Mouse (Mus musculus) midbrain, postnatal 0 days (tissue): Measurements from ENCODE around the gene Cygb. TPM values are rescaled to one million over a fixed set of nuclear protein-coding genes. Genes with fewer than 3 reads are reported as not detected.

Experiments
- ATAC-seq: fragments of 200-750 bp; cut with Nextera tagmentation; 2 replicates; pipeline ENCODE4 v1.8.0; 2017; ENCODE audit warnings: moderate number of reproducible peaks, mild to moderate bottlenecking, moderate TSS enrichment, moderate library complexity; ENCODE audit not compliant: low FRiP score
- DNase-seq: peaks from one replicate; pipeline ENCODE4 v3.0.0-alpha.2; 2015; ENCODE audit warnings: low spot score
- H3K27ac ChIP-seq: fragments of 300-500 bp; sonication (generic); 2 replicates; pipeline ENCODE4 v1.5.1; 2014; ENCODE audit warnings: low read depth, mild to moderate bottlenecking, low read length, mixed read lengths
- H3K27me3 ChIP-seq: fragments of 300-500 bp; sonication (generic); 2 replicates; pipeline ENCODE4 v1.6.1; 2014; ENCODE audit warnings: low read length, control low read depth, mixed read lengths; ENCODE audit not compliant: insufficient read depth
- H3K36me3 ChIP-seq: fragments of 300-500 bp; sonication (generic); 2 replicates; pipeline ENCODE4 v1.6.1; 2014; ENCODE audit warnings: low read length, control low read depth, mixed read lengths; ENCODE audit not compliant: insufficient read depth
- H3K4me1 ChIP-seq: fragments of 300-500 bp; sonication (generic); 2 replicates; pipeline ENCODE4 v1.6.1; 2014; ENCODE audit warnings: mild to moderate bottlenecking, control low read depth, antibody characterized with exemption, low read length, mixed read lengths; ENCODE audit not compliant: insufficient read depth
- H3K4me2 ChIP-seq: fragments of 300-500 bp; sonication (generic); 2 replicates; pipeline ENCODE4 v1.6.1; 2014; ENCODE audit warnings: low read depth, mild to moderate bottlenecking, low read length, mixed read lengths; ENCODE audit not compliant: poor library complexity, severe bottlenecking
- H3K4me3 ChIP-seq: fragments of 300-500 bp; sonication (generic); 2 replicates; pipeline ENCODE4 v1.5.1; 2014; ENCODE audit warnings: low read depth, mild to moderate bottlenecking, low read length, moderate library complexity
- H3K9ac ChIP-seq: fragments of 300-500 bp; sonication (generic); replicated peaks from 2 replicates; pipeline ENCODE4 v1.6.1; 2014; ENCODE audit warnings: mild to moderate bottlenecking, low read length, moderate library complexity, mixed read lengths; ENCODE audit not compliant: poor library complexity, severe bottlenecking
- H3K9me3 ChIP-seq: fragments of 300-500 bp; sonication (generic); 2 replicates; pipeline ENCODE4 v1.6.1; 2016; ENCODE audit warnings: low read length, control low read depth
- CTCF ChIP-seq: IDR thresholded peaks from 2 replicates; pipeline ENCODE4 v1.5.1; 2016; ENCODE audit warnings: antibody characterized with exemption, mild to moderate bottlenecking
- WGBS: fragments of 180-500 bp; shearing (Covaris S2); extraction: QIAGEN DNeasy Blood & Tissue Kit; methylation state at CpG from one replicate; pipeline ENCODE4 v1.1.7; 2014; 5-methylcytosine and 5-hydroxymethylcytosine counted together
- polyA plus RNA-seq: library from polyadenylated mRNA; unstranded; fragments of >200 nt; fragmentation: Nextera tagmentation; extraction: Ambion mirVana; gene quantifications from 2 replicates; pipeline ENCODE4 v1.2.1, GENCODE M21; 2015
- total RNA-seq: library from RNA; depleted of rRNA; stranded (reverse); fragments of >200 nt; gene quantifications from 2 replicates; pipeline ENCODE4 v1.2.3, GENCODE M21; 2014

Cygb gene
- total and polyA plus RNA-seq, 2 experiments from 2014 or later: 40.5 to 44.2 TPM

GRCm38 (mm10) chr11:116651339-116651738 lies 2.8 kb downstream of the Cygb start:
- ATAC-seq: no peak
- H3K27ac ChIP-seq: no peak overlapping the region
- WGBS: 85% methylated on average over 8 of the region's 8 CpGs

DNA sequence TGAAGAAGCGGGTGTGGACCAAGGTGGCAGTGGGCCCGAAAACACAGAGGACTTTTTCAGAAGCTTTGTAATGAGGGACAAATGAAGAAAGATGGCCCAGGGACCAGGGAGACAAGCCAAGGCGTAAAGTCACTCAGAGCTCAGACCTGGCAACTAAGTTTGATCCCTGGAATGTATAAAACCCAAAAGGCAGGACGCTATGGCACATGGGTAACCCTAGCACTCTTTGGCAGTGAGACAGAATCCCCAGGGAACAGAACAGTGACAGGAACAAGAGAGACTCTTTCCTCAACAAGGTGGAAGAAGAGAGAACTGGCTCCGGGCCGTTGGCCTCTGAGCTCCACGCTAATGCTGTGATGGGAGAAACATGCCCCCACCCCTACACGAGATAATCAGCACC lies 3.3 kb downstream of the Cygb start:
- no peak overlapping the region for H3K9ac ChIP-seq
- H3K27me3 ChIP-seq: no peaks in the 10 kb centered on the region

More at GRCm38 (mm10) chr11:116651339-116651738, 2.8 kb downstream of the Cygb start:
- Histone ChIP-seq H3K4me3 (no peak overlapping the region), H3K4me2 (no peak overlapping the region), H3K27me3 (no peaks in the 10 kb centered on the region), H3K36me3 (peaks cover 12% of the 10 kb centered on the region), H3K4me1 (peaks cover 5% of the 10 kb centered on the region; the same call in 1 of the 2 replicates), H3K9me3 (no peaks in the 10 kb centered on the region), H3K9ac (no peak overlapping the region)
- no peak for DNase-seq
- TF ChIP-seq CTCF: no peak

GRCm38 (mm10) chr11:116649711-116650337 lies 4.3 kb downstream of the Cygb start:
- no peaks in the 10 kb centered on the region for H3K27me3 ChIP-seq
- no peak for ATAC-seq
- WGBS: 93% methylated on average over 13 of the region's 13 CpGs

More for the DNA sequence above, 3.3 kb downstream of the Cygb start:
- DNase-seq: no peak
- no peak for TF ChIP-seq CTCF
- peaks cover 5% of the 10 kb centered on the region; the same call in 1 of the 2 replicates for H3K4me1 ChIP-seq
- no peak overlapping the region for H3K4me3 ChIP-seq
- H3K27ac ChIP-seq: no peak overlapping the region
- ATAC-seq: no peak
- 73% methylated on average over 8 of the region's 8 CpGs for WGBS
- H3K36me3 ChIP-seq: peaks cover 12% of the 10 kb centered on the region
- no peak overlapping the region for H3K4me2 ChIP-seq
- H3K9me3 ChIP-seq: no peaks in the 10 kb centered on the region

DNA sequence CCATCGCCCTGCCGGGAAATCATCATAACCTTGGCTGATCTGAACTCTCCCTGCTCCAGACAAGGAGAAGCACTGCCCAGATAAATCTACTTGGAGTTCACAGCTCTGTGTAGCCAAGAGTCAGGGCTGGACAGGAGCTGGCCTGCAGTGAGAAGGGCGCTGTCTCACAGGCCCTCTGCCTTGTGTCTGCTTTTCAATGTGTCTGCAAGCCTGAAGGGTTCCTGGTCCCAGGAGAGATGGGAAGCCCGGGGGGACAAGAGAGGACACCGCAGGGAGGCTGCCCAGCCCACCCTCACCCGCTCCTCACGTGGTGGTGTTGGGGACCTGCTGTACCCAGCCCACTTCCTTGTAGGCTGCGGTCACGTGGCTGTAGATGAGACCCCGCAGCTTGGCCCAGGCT lies 5.1 kb downstream of the Cygb start:
- Histone ChIP-seq H3K9ac (no peak overlapping the region), H3K4me1 (peaks cover 6% of the 10 kb centered on the region; the same call in 1 of the 2 replicates), H3K4me2 (no peak overlapping the region), H3K27me3 (no peaks in the 10 kb centered on the region), H3K4me3 (no peak overlapping the region), H3K9me3 (no peaks in the 10 kb centered on the region), H3K36me3 (peaks cover 12% of the 10 kb centered on the region), H3K27ac (no peak overlapping the region)
- no peak for ATAC-seq
- 68% methylated on average over 10 of the region's 10 CpGs for WGBS
- no peak for TF ChIP-seq CTCF
- no peak for DNase-seq

More at GRCm38 (mm10) chr11:116649711-116650337, 4.3 kb downstream of the Cygb start:
- Histone ChIP-seq H3K9ac (no peak overlapping the region), H3K9me3 (no peaks in the 10 kb centered on the region), H3K36me3 (peaks cover 12% of the 10 kb centered on the region), H3K4me2 (no peak overlapping the region), H3K27ac (no peak overlapping the region), H3K4me1 (peaks cover 5% of the 10 kb centered on the region; the same call in 1 of the 2 replicates), H3K4me3 (no peak overlapping the region)
- no peak for DNase-seq
- TF ChIP-seq CTCF: no peak

DNA sequence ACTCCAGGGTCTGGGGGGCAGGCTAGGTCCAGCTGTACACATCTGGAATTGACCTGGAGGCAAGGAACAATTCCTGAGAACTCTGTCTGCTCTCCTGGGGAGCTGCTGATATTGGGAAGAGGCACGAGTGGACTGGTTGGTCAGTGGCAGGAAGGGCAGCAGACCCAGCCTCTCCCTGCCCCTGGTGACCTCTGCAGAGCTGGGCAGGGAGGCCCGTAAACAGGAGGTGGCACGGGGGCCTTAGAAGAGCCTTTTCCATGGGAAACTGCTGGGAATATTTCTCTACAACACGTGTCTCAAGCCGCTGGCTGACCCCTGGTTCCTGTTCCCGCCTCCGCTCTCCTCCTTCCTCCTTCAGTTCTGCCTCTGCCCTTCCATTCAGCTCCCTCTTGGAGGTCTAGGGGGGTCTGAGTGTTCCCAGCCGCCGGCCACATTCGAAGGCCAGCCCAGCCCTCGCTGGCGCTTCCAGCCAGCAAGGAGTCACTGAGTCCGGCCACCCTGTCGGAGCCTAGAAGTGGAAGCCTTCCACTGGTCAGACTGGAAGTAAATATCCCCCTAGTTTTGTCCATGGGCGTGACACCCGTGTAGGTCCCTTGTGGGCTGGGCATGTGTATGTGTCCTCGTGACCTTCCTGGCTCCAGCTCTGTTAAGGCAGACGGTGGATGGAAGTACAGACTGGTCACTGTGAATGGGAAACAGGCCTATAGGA lies 5.7 kb downstream of the Cygb start:
- peaks cover 12% of the 10 kb centered on the region for H3K36me3 ChIP-seq
- H3K9ac ChIP-seq: no peak overlapping the region
- H3K4me1 ChIP-seq: peaks cover 12% of the 10 kb centered on the region; the same call in 1 of the 2 replicates
- ATAC-seq (no peak), DNase-seq (no peak)
- no peak overlapping the region for H3K27ac ChIP-seq
- H3K9me3 ChIP-seq: no peaks in the 10 kb centered on the region
- 67% methylated on average over 18 of the region's 18 CpGs for WGBS
- H3K4me2 ChIP-seq: no peak overlapping the region
- H3K27me3 ChIP-seq: no peaks in the 10 kb centered on the region
- TF ChIP-seq CTCF: no peak
- no peak overlapping the region for H3K4me3 ChIP-seq
